Mouse (Mus musculus) stomach, postnatal 0 days (tissue): ENCODE measurements around the gene Rps6. TPM values are rescaled to one million over a fixed set of nuclear protein-coding genes. Genes with fewer than 3 reads are reported as not detected.

Experiments
- ATAC-seq: fragments of 200-750 bp; cut with Nextera tagmentation; 2 replicates; pipeline ENCODE4 v1.8.0; 2017; ENCODE audit not compliant: low FRiP score, low TSS enrichment
- DNase-seq: peaks from one replicate; pipeline ENCODE4 v3.0.0-alpha.2; 2016; ENCODE audit warnings: low spot score
- H3K27ac ChIP-seq: fragments of 300-500 bp; sonication (generic); replicated peaks from 2 replicates; pipeline ENCODE4 v1.5.1; 2014; ENCODE audit warnings: mild to moderate bottlenecking, control low read depth
- H3K27me3 ChIP-seq: fragments of 300-500 bp; sonication (generic); 2 replicates; pipeline ENCODE4 v1.6.1; 2014; ENCODE audit warnings: low read length; ENCODE audit not compliant: control insufficient read depth, insufficient read depth
- H3K36me3 ChIP-seq: fragments of 300-500 bp; sonication (generic); 2 replicates; pipeline ENCODE4 v1.6.1; 2014; ENCODE audit warnings: low read length, mixed read lengths; ENCODE audit not compliant: control insufficient read depth, insufficient read depth
- H3K4me1 ChIP-seq: fragments of 300-500 bp; sonication (generic); replicated peaks from 2 replicates; pipeline ENCODE4 v1.6.1; 2014; ENCODE audit warnings: antibody characterized with exemption; ENCODE audit not compliant: control insufficient read depth, insufficient read depth
- H3K4me2 ChIP-seq: fragments of 300-500 bp; sonication (generic); replicated peaks from 2 replicates; pipeline ENCODE4 v1.6.1; 2014; ENCODE audit warnings: low read depth, mild to moderate bottlenecking, control low read depth, moderate library complexity
- H3K4me3 ChIP-seq: fragments of 300-500 bp; sonication (generic); 2 replicates; pipeline ENCODE4 v1.5.1; 2014; ENCODE audit warnings: low read depth, low read length, control low read depth
- H3K9ac ChIP-seq: fragments of 300-500 bp; sonication (generic); 2 replicates; pipeline ENCODE4 v1.6.1; 2014; ENCODE audit warnings: mild to moderate bottlenecking, low read length, control low read depth, mixed read lengths
- H3K9me3 ChIP-seq: fragments of 300-500 bp; sonication (generic); 2 replicates; pipeline ENCODE4 v1.6.1; 2016; ENCODE audit warnings: low read length; ENCODE audit not compliant: control insufficient read depth
- CTCF ChIP-seq: IDR thresholded peaks from 2 replicates; pipeline ENCODE4 v1.5.1; 2016; ENCODE audit warnings: antibody characterized with exemption, low read depth, mild to moderate bottlenecking, moderate library complexity
- EP300 ChIP-seq: optimal IDR thresholded peaks from 2 replicates; pipeline ENCODE3; 2016; ENCODE audit warnings: antibody characterized with exemption
- WGBS: fragments of 180-500 bp; shearing (Covaris S2); extraction: QIAGEN DNeasy Blood & Tissue Kit; methylation state at CpG from one replicate; pipeline ENCODE4 v1.1.7; 2014; 5-methylcytosine and 5-hydroxymethylcytosine counted together
- polyA plus RNA-seq: library from polyadenylated mRNA; unstranded; fragments of >200 nt; fragmentation: Nextera tagmentation; extraction: Ambion mirVana; gene quantifications from 2 replicates; pipeline ENCODE4 v1.2.1, GENCODE M21; 2015

Gene Rps6
- polyA plus RNA-seq = 601 and 619 TPM in 2 replicates

GRCm38 (mm10) chr4:86857113-86858069 lies at the start of gene Rps6:
Gene Rps6 (minus strand): TSS chr4:86857412.
- ATAC-seq (peak; percentile 97), DNase-seq (peak; percentile 95)
- TF ChIP-seq EP300 (peak; percentile 98), CTCF (no peak)
- H3K27me3 ChIP-seq = no peaks in the 10 kb centered on the region
- peak within 1 kb of the TSS; percentile 98 for H3K4me3 ChIP-seq
- peak within 1 kb of the TSS; percentile 88 for H3K4me2 ChIP-seq
- H3K27ac ChIP-seq = peak within 1 kb of the TSS; percentile 98
- peaks cover 17% of the 10 kb centered on the region for H3K36me3 ChIP-seq
- under 1% methylated on average over 66 of the region's 68 CpGs for WGBS
- no peaks in the 10 kb centered on the region for H3K9me3 ChIP-seq
- H3K4me1 ChIP-seq = no peaks in the 10 kb centered on the region
- H3K9ac ChIP-seq = peak within 1 kb of the TSS; percentile 99

- Histone ChIP-seq H3K27ac (no peak overlapping the region), H3K36me3 (no peaks in the 10 kb centered on the region), H3K9me3 (no peaks in the 10 kb centered on the region), H3K27me3 (no peaks in the 10 kb centered on the region), H3K4me2 (no peak overlapping the region), H3K4me1 (no peaks in the 10 kb centered on the region), H3K9ac (no peak overlapping the region), H3K4me3 (no peak overlapping the region)
- WGBS = 93% methylated on average over 1 of the region's 1 CpGs
- TF ChIP-seq CTCF (no peak), EP300 (no peak)
- ATAC-seq (no peak), DNase-seq (no peak)
These were observed 48.7 kb upstream of the Rps6 start for GRCm38 (mm10) chr4:86905869-86906268.

- Histone ChIP-seq H3K4me3 (no peak overlapping the region), H3K27ac (no peak overlapping the region), H3K4me1 (no peaks in the 10 kb centered on the region), H3K27me3 (no peaks in the 10 kb centered on the region), H3K9me3 (no peaks in the 10 kb centered on the region), H3K36me3 (no peaks in the 10 kb centered on the region), H3K4me2 (no peak overlapping the region), H3K9ac (no peak overlapping the region)
- ATAC-seq = no peak
- WGBS = 36% methylated on average over 3 of the region's 3 CpGs
- no peak for TF ChIP-seq EP300
- peak; percentile 57 for TF ChIP-seq CTCF
- DNase-seq = no peak
These were observed 47.8 kb upstream of the Rps6 start for GRCm38 (mm10) chr4:86904969-86905368.

- TF ChIP-seq CTCF (no peak), EP300 (no peak)
These were observed 45.1 kb upstream of the Rps6 start for GRCm38 (mm10) chr4:86902351-86902750.

GRCm38 (mm10) chr4:86898791-86899474 lies 41.7 kb upstream of the Rps6 start:
- no peaks in the 10 kb centered on the region for H3K9me3 ChIP-seq
- H3K4me3 ChIP-seq = no peak overlapping the region
- ATAC-seq (0 out of 2 replicates have a peak, but pooled peaks have one; percentile 54), DNase-seq (no peak)
- no peaks in the 10 kb centered on the region for H3K36me3 ChIP-seq
- no peaks in the 10 kb centered on the region for H3K27me3 ChIP-seq
- WGBS = 26% methylated on average over 14 of the region's 14 CpGs
- H3K27ac ChIP-seq = peak overlapping the region; percentile 49; the same call in 1 of the 2 replicates
- H3K4me2 ChIP-seq = no peak overlapping the region
- no peak for TF ChIP-seq EP300
- TF ChIP-seq CTCF = no peak
- no peaks in the 10 kb centered on the region for H3K4me1 ChIP-seq
- no peak overlapping the region for H3K9ac ChIP-seq

More at GRCm38 (mm10) chr4:86902351-86902750, 45.1 kb upstream of the Rps6 start:
- no peak overlapping the region for H3K4me3 ChIP-seq
- no peak for DNase-seq
- H3K4me2 ChIP-seq = no peak overlapping the region
- H3K36me3 ChIP-seq = no peaks in the 10 kb centered on the region
- no peaks in the 10 kb centered on the region for H3K4me1 ChIP-seq
- no peaks in the 10 kb centered on the region for H3K9me3 ChIP-seq
- H3K27me3 ChIP-seq = no peaks in the 10 kb centered on the region
- H3K9ac ChIP-seq = no peak overlapping the region
- H3K27ac ChIP-seq = no peak overlapping the region
- no peak for ATAC-seq
- WGBS = 51% methylated on average over 6 of the region's 6 CpGs
